Mouse (Mus musculus) naive thymus-derived CD4-positive, alpha-beta T cell, adult 2 months (primary cell): ENCODE measurements around the gene Col16a1.

Experiments
- DNase-seq: peaks from one replicate; pipeline ENCODE4 v3.0.0-alpha.2; 2011; ENCODE audit warnings: low read depth

The Col16a1 gene

GRCm38 (mm10) chr4:130047331-130048202 lies at the start of gene Col16a1:
Gene Col16a1, plus strand, starts transcription at chr4:130047840.
- DNase-seq: no peak

DNA sequence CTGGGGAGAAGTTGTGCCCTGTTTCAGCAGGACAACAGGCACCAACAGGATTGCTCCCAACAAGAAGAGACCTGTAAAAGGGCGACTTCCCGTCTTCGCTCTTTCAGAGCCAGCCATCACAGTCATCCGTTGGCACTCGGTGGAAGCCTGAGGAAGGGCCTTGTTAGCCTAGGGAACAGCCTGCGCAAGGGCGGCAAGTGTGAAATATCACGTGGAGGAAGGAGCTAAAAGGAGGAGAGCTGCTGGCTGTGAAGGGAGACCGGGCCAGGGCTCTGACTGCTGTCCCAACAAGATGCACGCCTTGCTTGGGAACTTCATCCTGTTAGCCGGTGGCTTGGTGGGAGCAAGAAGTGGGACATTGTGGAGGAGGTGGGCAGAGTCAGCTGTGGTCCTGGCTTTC lies 49.5 kb upstream of the Col16a1 start:
- no peak for DNase-seq

- DNase-seq: no peak
Observed at GRCm38 (mm10) chr4:130001710-130002109, 45.9 kb upstream of the Col16a1 start.

DNA sequence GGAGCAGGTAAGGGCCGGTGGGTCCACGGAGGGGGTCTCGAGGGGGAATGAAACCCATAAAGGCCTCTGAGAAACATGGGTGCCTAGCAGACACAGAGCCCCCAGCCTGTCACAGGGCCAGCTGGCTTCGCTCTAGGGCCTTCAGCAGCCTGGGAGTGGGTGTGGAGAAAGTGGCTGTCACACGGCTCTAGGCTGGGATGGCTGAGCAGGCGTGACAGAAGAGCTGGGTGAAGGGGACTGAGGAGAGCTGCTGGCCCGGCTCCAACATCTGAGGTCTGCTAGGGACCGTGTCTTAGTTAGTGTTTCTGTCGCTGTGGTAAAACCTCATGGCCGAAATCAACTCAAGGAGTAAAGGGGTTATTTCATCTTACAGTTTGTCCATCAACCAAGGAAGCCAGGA lies 45.5 kb upstream of the Col16a1 start:
- DNase-seq: no peak

- no peak for DNase-seq
Observed at GRCm38 (mm10) chr4:130005593-130005992, 42.0 kb upstream of the Col16a1 start.

DNA sequence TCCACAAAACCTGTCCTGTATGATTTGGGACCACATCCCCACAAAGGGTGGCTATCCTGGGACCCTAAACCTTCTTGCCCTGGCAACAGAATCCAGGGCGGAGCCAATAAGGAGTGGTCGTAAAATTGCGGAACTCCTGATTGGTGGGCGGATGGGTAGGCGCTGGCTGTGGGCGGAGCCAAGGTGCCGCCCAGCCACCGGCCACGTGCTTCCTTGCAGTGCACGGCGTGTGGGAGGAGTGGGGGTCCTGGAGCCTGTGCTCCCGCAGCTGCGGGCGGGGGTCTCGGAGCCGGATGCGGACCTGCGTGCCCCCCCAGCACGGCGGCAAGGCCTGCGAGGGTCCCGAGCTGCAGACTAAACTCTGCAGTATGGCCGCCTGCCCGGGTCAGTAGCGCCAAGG lies 41.1 kb upstream of the Col16a1 start:
- DNase-seq: no peak

GRCm38 (mm10) chr4:130009043-130009442 lies 38.6 kb upstream of the Col16a1 start:
- DNase-seq: no peak

DNA sequence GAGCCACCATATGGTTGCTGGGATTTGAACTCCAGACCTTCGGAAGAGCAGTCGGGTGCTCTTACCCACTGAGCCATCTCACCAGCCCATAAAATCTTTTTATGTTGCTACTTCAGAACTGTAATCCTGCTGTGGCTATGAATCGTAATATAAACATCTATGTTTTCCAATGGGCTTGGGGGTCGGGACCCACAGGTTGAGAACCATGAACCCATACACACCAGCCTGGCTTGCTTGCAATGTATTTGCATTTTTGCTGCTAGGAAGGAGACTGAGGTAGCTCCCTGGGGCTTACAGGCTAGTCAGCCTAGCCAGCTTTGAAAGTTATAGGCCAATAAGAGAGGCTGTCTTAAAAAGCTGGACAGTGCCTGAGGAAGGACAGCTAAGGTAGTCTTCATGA lies 36.9 kb upstream of the Col16a1 start:
- no peak for DNase-seq

DNA sequence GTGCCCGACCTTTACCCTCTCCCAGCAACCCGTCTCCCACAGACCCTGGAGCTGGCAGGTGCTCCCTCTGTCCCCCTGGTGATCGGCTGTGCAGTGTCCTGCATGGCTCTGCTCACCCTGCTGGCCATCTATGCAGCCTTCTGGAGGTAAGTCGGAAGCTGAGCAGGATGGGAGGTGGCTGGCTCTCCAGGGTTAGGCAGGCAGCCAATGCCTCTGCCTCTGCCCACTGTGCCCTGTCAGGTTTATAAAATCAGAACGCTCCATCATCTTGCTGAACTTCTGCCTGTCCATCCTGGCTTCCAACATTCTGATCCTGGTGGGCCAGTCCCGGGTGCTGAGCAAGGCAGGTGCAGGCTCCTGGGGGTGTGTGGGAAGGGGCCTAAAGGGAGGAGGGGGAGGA lies 35.4 kb upstream of the Col16a1 start:
- DNase-seq: no peak

DNA sequence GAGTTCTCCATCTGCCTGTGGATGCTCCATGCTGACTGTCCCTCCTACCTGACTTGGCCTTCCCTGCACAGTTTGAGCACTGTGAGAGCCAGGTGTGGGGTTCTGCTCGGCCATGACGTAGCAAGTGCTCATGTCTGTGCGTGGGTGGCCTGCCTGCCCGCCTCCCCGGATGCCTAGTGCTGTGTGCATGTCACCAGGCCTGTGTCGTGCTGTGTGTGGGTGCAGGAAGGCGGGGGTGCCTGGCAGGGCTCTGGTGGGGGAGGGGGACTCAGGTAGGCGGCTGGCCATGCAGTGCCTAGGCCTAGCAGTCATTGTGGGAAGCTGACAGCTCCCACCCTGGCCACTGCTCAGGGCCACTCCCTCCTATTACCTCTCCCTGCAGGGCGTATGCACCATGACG lies 34.5 kb upstream of the Col16a1 start:
- DNase-seq: peak; percentile 27

DNA sequence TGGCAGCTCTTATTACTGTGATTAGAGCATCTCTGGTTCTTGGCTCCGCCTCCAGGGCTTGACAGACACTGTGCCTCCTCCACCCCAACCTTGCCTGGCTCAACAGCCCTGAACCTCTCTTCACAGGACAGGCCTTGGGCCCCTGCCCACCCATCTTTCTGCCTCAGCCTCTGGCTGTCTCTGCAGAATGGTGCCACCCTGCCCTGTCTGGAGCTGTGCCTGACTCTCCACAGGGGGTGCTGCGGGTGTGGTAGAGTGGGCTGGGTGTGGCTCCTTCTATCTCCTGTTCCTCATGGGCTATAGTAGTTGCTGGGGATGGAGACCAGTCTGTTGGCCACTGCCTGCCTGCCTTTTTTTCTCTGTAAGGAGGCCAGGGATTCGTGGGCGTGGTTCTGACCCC lies 31.6 kb upstream of the Col16a1 start:
- no peak for DNase-seq

- DNase-seq: peak; percentile 32
Observed at GRCm38 (mm10) chr4:130017036-130017674, 30.5 kb upstream of the Col16a1 start.

DNA sequence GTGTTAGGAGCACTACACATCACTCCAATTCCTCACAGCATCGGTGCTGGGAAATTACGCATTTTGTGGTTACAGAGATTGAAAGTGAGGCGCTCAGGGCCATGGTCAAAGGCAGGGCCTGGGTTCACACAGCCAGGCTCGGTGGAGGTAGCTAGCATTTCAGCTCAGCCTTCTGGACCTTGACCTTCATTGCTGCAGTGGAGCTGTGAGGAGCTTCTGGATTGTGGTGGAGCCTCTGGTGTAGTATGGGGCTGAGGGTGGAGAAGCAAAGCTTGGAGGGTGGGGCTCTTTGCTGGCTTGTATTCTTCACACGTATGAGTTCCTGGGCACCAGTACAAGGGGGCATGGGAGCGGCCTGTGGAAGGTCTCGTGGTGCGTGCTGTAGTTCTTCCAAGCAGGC lies 24.7 kb upstream of the Col16a1 start:
- no peak for DNase-seq

GRCm38 (mm10) chr4:130023511-130024231 lies 24.0 kb upstream of the Col16a1 start:
- no peak for DNase-seq

- no peak for DNase-seq
Observed at GRCm38 (mm10) chr4:130025544-130025943, 22.1 kb upstream of the Col16a1 start.

DNA sequence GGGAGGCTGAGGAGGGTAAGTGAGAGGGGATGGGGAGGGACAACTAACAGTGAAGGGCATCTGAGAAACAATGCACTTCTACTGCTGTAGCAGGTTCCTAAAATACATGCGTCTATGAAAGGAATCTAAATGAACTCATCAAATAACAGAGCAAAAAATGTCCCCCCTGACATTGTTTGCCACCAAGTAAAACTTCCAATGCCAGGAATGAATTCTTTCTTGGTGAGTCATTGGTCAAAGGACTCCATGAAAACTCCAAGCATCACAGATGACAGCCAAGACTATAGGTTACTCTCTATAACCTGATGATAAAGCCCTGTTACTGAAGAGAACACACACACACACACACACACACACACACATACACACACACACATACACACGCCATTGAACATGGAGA lies 16.5 kb upstream of the Col16a1 start:
- no peak for DNase-seq

- no peak for DNase-seq
Observed at GRCm38 (mm10) chr4:130033496-130033895, 14.1 kb upstream of the Col16a1 start.

DNA sequence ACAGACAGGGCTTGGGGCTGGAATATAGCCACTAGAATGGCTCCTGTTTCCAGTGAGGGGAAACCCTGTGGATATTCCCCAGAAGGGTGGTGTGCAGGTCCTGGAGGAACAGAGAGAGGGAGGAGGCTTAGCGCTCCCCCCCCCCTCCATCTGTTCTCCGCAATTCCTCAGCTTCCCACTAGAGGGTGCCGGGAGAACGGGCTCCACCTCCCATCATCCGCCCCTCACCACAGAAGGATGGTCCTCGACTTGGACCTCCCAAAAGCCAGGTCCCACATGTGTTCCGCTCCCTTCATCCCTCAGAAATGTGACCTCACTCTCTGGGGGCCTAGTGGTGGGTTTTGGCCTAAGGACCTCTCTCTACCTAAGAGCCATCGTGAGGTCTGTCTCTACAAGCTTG lies 11.5 kb upstream of the Col16a1 start:
- DNase-seq: peak; percentile 63

DNA sequence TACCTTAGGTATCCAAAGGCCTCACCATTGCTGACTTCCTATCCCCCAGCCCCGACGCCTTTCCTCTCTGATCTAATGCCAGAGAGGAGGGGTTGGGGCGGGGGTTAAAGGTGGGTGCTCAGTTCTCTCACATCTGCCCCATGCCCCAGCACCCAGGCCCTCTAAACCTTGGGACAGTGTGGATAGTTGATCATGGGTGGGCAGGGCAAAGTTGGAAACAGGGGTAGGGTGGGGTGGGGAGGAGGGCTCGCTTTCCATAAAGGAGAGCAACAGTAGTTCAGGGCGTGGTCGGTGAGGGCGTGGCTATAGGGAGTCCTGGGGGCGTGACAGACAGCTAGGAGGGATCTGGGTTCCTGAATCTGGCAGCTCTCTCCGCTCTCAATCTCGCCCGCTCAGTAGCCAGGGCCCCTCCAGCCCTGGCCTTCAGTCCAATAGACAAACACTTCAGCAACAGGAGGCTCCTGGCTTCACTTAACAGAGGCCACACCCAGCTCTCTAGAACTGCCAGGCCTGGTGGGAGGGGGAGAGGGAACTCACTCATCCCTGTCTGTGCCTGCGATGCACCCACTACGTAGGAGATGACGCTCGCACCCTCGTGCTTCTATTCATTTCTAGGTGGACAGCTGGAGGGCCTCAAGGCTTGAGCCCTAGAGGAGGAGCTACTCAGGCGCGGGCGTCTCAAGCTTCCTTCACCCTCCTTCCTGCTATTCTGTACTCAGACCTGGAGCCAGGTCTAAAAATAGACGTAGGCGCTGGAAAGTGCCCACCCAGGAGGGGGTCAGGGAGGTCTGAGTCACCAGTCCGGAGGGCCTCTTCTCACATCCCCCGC lies 10.9 kb upstream of the Col16a1 start:
- DNase-seq: no peak

GRCm38 (mm10) chr4:130039351-130039750 lies 8.3 kb upstream of the Col16a1 start:
- no peak for DNase-seq

DNA sequence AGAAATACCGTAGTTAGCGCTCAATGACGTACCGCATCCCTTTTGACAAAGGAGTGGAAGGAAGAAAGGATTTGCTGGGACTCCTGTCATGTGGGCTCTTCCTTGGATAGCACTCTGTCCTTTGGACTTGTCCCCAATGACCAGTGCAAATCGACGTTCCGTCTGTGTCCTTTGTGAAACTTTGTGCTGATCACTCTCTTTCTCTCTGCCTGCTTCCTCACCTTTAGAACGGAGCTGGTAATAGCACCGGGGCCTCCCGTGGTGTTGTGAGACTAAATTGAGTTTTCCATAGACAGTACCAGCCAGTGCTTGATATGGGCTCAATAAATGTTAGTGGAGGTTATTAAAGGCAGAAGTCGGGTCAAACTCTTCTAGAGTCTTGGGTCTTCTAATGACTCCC lies 6.6 kb upstream of the Col16a1 start:
- DNase-seq: no peak

DNA sequence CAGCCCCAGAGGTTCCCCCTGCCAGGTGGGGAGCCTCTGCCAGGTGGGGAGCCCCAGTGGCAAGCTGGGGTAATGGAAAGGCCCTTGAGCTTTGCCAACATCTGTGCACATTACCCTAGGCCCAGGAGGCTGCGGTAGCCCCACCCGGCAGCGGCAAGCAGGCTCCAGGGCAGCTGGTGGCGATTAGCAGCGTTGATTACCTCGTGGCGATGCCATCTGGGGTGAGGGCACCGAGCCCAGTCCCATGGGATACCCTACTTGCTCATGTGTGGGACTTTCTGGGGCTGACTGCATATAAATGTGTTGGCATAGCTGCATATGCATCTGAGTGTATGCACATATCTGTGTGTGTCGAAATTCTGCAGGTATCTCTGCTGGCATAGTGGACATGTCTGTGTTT lies 3.4 kb upstream of the Col16a1 start:
- DNase-seq: no peak
